ENCODE assay signal across 9 mouse cellular contexts in genomic region chr2:163583226-163584087, GRCm38 (mm10). TPM values are rescaled to one million over a fixed set of nuclear protein-coding genes. Genes with fewer than 3 reads are reported as not detected.
A peak's percentile ranks its signal among the peaks of the same experiment; 100 is the strongest.
DNase-seq lines count a peak whose midpoint lies in the region; ATAC-seq and TF ChIP-seq lines count a peak whose summit lies in the region.
"Had no signal": no experiment of that assay in that cellular context is flagged by ENCODE, and none has a peak within 500 bp of the region (broad histone marks: within the 10 kb centered on the region; RNA-seq: fewer than 3 reads in every experiment).

No protein-coding gene starts in this region.

- H3K4me2 ChIP-seq in liver, postnatal 0 days (ENCODE audit: low read depth, low read length), result no peak overlapping the region

- intact Hi-C loops in gastrocnemius, adult 2 months (cut with DNase I), result no loop called here
- intact Hi-C loops in gastrocnemius, postnatal 36 days (cut with DNase I), result no loop called here

- WGBS in liver, adult 2 months, result 95% methylated on average over 10 of the region's 10 CpGs
- 95% methylated on average over 10 of the region's 10 CpGs for WGBS in liver, postnatal 0 days (ENCODE audit: insufficient replicate concordance)

- no peak for TF ChIP-seq CTCF in gastrocnemius, adult 2 months (IDR thresholded peaks at IDR 0.05)
- TF ChIP-seq CTCF in liver, adult 2 months (IDR thresholded peaks at IDR 0.05; ENCODE audit: low read depth, low read length), result no peak
- no peak for TF ChIP-seq CTCF in liver, postnatal 0 days (IDR thresholded peaks at IDR 0.05; ENCODE audit: low read depth)
- no peak for TF ChIP-seq CTCF in bone marrow macrophage, adult 2 months (IDR thresholded peaks at IDR 0.05; ENCODE audit: low read depth, low read length)

- no peak for DNase-seq in gastrocnemius, adult 2 months
- no peak for DNase-seq in gastrocnemius, postnatal 36 days
- DNase-seq in liver, adult 2 months (ENCODE audit: extremely low read depth, low read depth, low spot score), result no peak
- DNase-seq in liver, postnatal 0 days, result no peak
- peak; percentile 12 for DNase-seq in lung, postnatal 36 days
- no peak for DNase-seq in layer of hippocampus, adult 11-12 months (ENCODE audit: low spot score)
- DNase-seq: adrenal gland, postnatal 25 days; liver had no signal

- ATAC-seq in liver, postnatal 0 days, result no peak

- no peaks in the 10 kb centered on the region for H3K36me3 ChIP-seq in liver, adult 2 months (ENCODE audit: control insufficient read depth, insufficient read depth, low read length)
- no peaks in the 10 kb centered on the region for H3K36me3 ChIP-seq in liver, postnatal 0 days (replicated peaks; ENCODE audit: insufficient read depth, low read length)

- H3K79me2 ChIP-seq in liver, adult 2 months (ENCODE audit: control insufficient read depth, insufficient read depth, low read length), result no peaks in the 10 kb centered on the region

- no peak overlapping the region for H3K4me3 ChIP-seq in gastrocnemius, adult 2 months
- no peak overlapping the region for H3K4me3 ChIP-seq in liver, adult 2 months (ENCODE audit: insufficient read depth, low read depth, low read length)
- H3K4me3 ChIP-seq in liver, postnatal 0 days (ENCODE audit: low read depth, low read length), result no peak overlapping the region
- no peak overlapping the region for H3K4me3 ChIP-seq in bone marrow macrophage, adult 2 months (ENCODE audit: insufficient read depth, low read length)

- no peak overlapping the region for H3K9ac ChIP-seq in liver, adult 2 months (ENCODE audit: low read depth, low read length)
- no peak overlapping the region for H3K9ac ChIP-seq in liver, postnatal 0 days (replicated peaks)

- no peak for TF ChIP-seq EP300 in liver, postnatal 0 days (IDR thresholded peaks at IDR 0.05; ENCODE audit: low read depth)

- H3K27me3 ChIP-seq in liver, adult 2 months (ENCODE audit: control insufficient read depth, insufficient read depth, low read length), result no peaks in the 10 kb centered on the region
- H3K27me3 ChIP-seq in liver, postnatal 0 days (ENCODE audit: insufficient read depth, low read length), result no peaks in the 10 kb centered on the region

- H3K27ac ChIP-seq in gastrocnemius, adult 2 months, result 0 out of 2 replicates have a peak overlapping the region, but pooled peaks have one; percentile 31
- peak overlapping the region; percentile 50; the same call in 1 of the 2 replicates for H3K27ac ChIP-seq in liver, adult 2 months (replicated peaks; ENCODE audit: insufficient read depth, low read depth, low read length)
- no peak overlapping the region for H3K27ac ChIP-seq in liver, postnatal 0 days (ENCODE audit: low read depth)
- peak overlapping the region; percentile 41 for H3K27ac ChIP-seq in bone marrow macrophage, adult 2 months (ENCODE audit: insufficient read depth, low read depth, low read length)

- TF ChIP-seq POLR2A in liver, adult 2 months (IDR thresholded peaks at IDR 0.05; ENCODE audit: extremely low read depth, insufficient read depth, low read length), result no peak
- TF ChIP-seq POLR2A in bone marrow macrophage, adult 2 months (IDR thresholded peaks at IDR 0.05; ENCODE audit: borderline replicate concordance, low read depth, low read length), result no peak; the same call in 1 of the 2 replicates

- no peaks in the 10 kb centered on the region for H3K9me3 ChIP-seq in liver, postnatal 0 days (ENCODE audit: low read length)

- peaks cover 32% of the 10 kb centered on the region for H3K4me1 ChIP-seq in liver, adult 2 months (ENCODE audit: control insufficient read depth, insufficient read depth, low read length)
- H3K4me1 ChIP-seq in liver, postnatal 0 days (ENCODE audit: insufficient read depth), result peaks cover 17% of the 10 kb centered on the region
- H3K4me1 ChIP-seq in bone marrow macrophage, adult 2 months (ENCODE audit: control insufficient read depth, insufficient read depth, low read length), result peaks cover 58% of the 10 kb centered on the region

RNA-seq across cellular contexts. Expression of gene Ttpal, which starts 18.7 kb away (rescaled TPM):
- 1 to 10 TPM; 3.4 to 5.3 TPM for total RNA-seq in gastrocnemius, adult 2 months (2021)
- total RNA-seq in gastrocnemius, postnatal 36 days (2021), result 1 to 10 TPM; 4.3 to 4.8 TPM
- 9.3 and 9.7 TPM in 2 replicates for total RNA-seq in liver, adult 2 months (2014; rRNA removed)
- polyA plus RNA-seq in liver, adult 2 months (2012; rRNA removed), result 8.1 and 12.4 TPM in 2 replicates
- polyA plus RNA-seq in liver, postnatal 0 days (2015; fragmentation: Nextera tagmentation; extraction: Ambion mirVana), result 6.7 and 9.5 TPM in 2 replicates
- 8.5 and 13.2 TPM in 2 replicates for polyA plus RNA-seq in bone marrow macrophage, adult 2 months (2012; ENCODE audit: insufficient read depth, insufficient read length, missing spikeins)
